Mouse (Mus musculus): ENCODE data around the gene Scrg1. TPM values are rescaled to one million over a fixed set of nuclear protein-coding genes. Genes with fewer than 3 reads are reported as not detected.

Gene Scrg1
- polyA plus RNA-seq, 1 experiment from 2014 or later, result 8.3 TPM

- H3K4me3 ChIP-seq (ENCODE audit: low read depth, low read length), result no peak overlapping the region
- 90% methylated on average over 3 of the region's 3 CpGs for WGBS
Measured at GRCm38 (mm10) chr8:57517723-57518122, 62.0 kb downstream of the Scrg1 start.

GRCm38 (mm10) chr8:57520186-57520786 is 64.6 kb downstream of the Scrg1 start:
- Histone ChIP-seq H3K27ac (replicated peaks; ENCODE audit: low read depth, low read length) (no peak overlapping the region), H3K36me3 (ENCODE audit: control insufficient read depth, insufficient read depth, low read length) (peaks cover 12% of the 10 kb centered on the region), H3K4me2 (ENCODE audit: low read depth, low read length) (no peak overlapping the region), H3K9me3 (ENCODE audit: control insufficient read depth, low read length) (no peaks in the 10 kb centered on the region), H3K4me3 (ENCODE audit: low read depth, low read length) (no peak overlapping the region), H3K9ac (ENCODE audit: low read depth, low read length) (no peak overlapping the region), H3K27me3 (replicated peaks; ENCODE audit: control insufficient read depth, insufficient read depth, low read length) (no peaks in the 10 kb centered on the region), H3K4me1 (ENCODE audit: control insufficient read depth, insufficient read depth, low read length) (no peaks in the 10 kb centered on the region)
- ATAC-seq (ENCODE audit: low read depth) (no peak), DNase-seq (ENCODE audit: low spot score) (no peak)
- 88% methylated on average over 12 of the region's 12 CpGs for WGBS

More at GRCm38 (mm10) chr8:57517723-57518122, 62.0 kb downstream of the Scrg1 start:
- H3K36me3 ChIP-seq (ENCODE audit: control insufficient read depth, insufficient read depth, low read length), result peaks cover 20% of the 10 kb centered on the region
- no peaks in the 10 kb centered on the region for H3K27me3 ChIP-seq (replicated peaks; ENCODE audit: control insufficient read depth, insufficient read depth, low read length)
- no peak overlapping the region for H3K9ac ChIP-seq (ENCODE audit: low read depth, low read length)
- no peaks in the 10 kb centered on the region for H3K9me3 ChIP-seq (ENCODE audit: control insufficient read depth, low read length)
- ATAC-seq (ENCODE audit: low read depth) (no peak), DNase-seq (ENCODE audit: low spot score) (no peak)
- peaks cover 3% of the 10 kb centered on the region; the same call in 1 of the 2 replicates for H3K4me1 ChIP-seq (ENCODE audit: control insufficient read depth, insufficient read depth, low read length)
- H3K27ac ChIP-seq (replicated peaks; ENCODE audit: low read depth, low read length), result no peak overlapping the region
- no peak overlapping the region for H3K4me2 ChIP-seq (ENCODE audit: low read depth, low read length)

Other genes starting within 250 kb of the Scrg1 start
- 2.9 and 3.6 TPM in 2 replicates for gene Hand2, start 134.9 kb upstream of the Scrg1 start, polyA plus RNA-seq (2014; fragmentation: Nextera tagmentation; extraction: Ambion mirVana)
- gene Sap30, start 31.9 kb downstream of the Scrg1 start, polyA plus RNA-seq (2014; fragmentation: Nextera tagmentation; extraction: Ambion mirVana), result 32.8 and 34.4 TPM in 2 replicates
- 258 and 290 TPM in 2 replicates for gene Hmgb2, start 56.0 kb downstream of the Scrg1 start, polyA plus RNA-seq (2014; fragmentation: Nextera tagmentation; extraction: Ambion mirVana)
- 13.0 and 14.1 TPM in 2 replicates for gene Galnt7, start 197.1 kb downstream of the Scrg1 start, polyA plus RNA-seq (2014; fragmentation: Nextera tagmentation; extraction: Ambion mirVana)

Measured in embryonic facial prominence, embryonic 14.5 days (tissue).